Mouse (Mus musculus) spleen, adult 2 months (tissue): Measurements from ENCODE around the gene Spsb1.

Experiments used
- CTCF ChIP-seq: fragments of 200-500 bp; IDR thresholded peaks from 2 replicates; pipeline ENCODE4 v1.5.1; 2011; ENCODE audit warnings: mild to moderate bottlenecking, inconsistent platforms; ENCODE audit not compliant: insufficient read depth, insufficient read length, insufficient replicate concordance; ENCODE audit errors: extremely low read depth
- POLR2A ChIP-seq: fragments of 200-500 bp; IDR thresholded peaks from 2 replicates; pipeline ENCODE4 v1.6.1; 2011; ENCODE audit warnings: low read depth, low read length, inconsistent platforms

- TF ChIP-seq POLR2A (no peak), CTCF (no peak)
Measured at GRCm38 (mm10) chr4:149953621-149954481, 992 bp downstream of the Spsb1 start.
